Mouse (Mus musculus): ENCODE results near the gene Frmd4a. TPM values are rescaled to one million over a fixed set of nuclear protein-coding genes. Genes with fewer than 3 reads are reported as not detected.

The Frmd4a gene
- polyA plus RNA-seq, 1 experiment from 2014 or later = 39.5 TPM

GRCm38 (mm10) chr2:4167131-4167530 is 149.6 kb downstream of the Frmd4a start:
- H3K27me3 ChIP-seq = no peaks in the 10 kb centered on the region
- no peak overlapping the region for H3K4me3 ChIP-seq (replicated peaks)
- ATAC-seq (ENCODE audit: insufficient number of reproducible peaks, low FRiP score, low TSS enrichment, low read depth) = no peak
- H3K9me3 ChIP-seq (replicated peaks) = no peaks in the 10 kb centered on the region
- H3K4me2 ChIP-seq (replicated peaks) = no peak overlapping the region
- no peaks in the 10 kb centered on the region for H3K4me1 ChIP-seq
- H3K9ac ChIP-seq = no peak overlapping the region
- 82% methylated on average over 6 of the region's 6 CpGs for WGBS
- H3K36me3 ChIP-seq = 0 out of 2 replicates have a peak, but pooled peaks cover 3% of the 10 kb centered on the region
- H3K27ac ChIP-seq (replicated peaks) = no peak overlapping the region

- Histone ChIP-seq H3K9ac (no peak overlapping the region), H3K4me2 (replicated peaks) (no peak overlapping the region), H3K36me3 (0 out of 2 replicates have a peak, but pooled peaks cover 3% of the 10 kb centered on the region), H3K27ac (replicated peaks) (no peak overlapping the region), H3K27me3 (no peaks in the 10 kb centered on the region), H3K4me1 (no peaks in the 10 kb centered on the region), H3K9me3 (replicated peaks) (no peaks in the 10 kb centered on the region), H3K4me3 (replicated peaks) (no peak overlapping the region)
- ATAC-seq (ENCODE audit: insufficient number of reproducible peaks, low FRiP score, low TSS enrichment, low read depth) = no peak
- 77% methylated on average over 10 of the region's 10 CpGs for WGBS
These were observed 152.2 kb downstream of the Frmd4a start for GRCm38 (mm10) chr2:4169726-4170125.

- no peak overlapping the region for H3K4me2 ChIP-seq (replicated peaks)
- no peak overlapping the region for H3K27ac ChIP-seq (replicated peaks)
- no peaks in the 10 kb centered on the region for H3K27me3 ChIP-seq
- ATAC-seq (ENCODE audit: insufficient number of reproducible peaks, low FRiP score, low TSS enrichment, low read depth) = no peak
- H3K9ac ChIP-seq = no peak overlapping the region
- WGBS = 79% methylated on average over 4 of the region's 4 CpGs
- H3K9me3 ChIP-seq (replicated peaks) = no peaks in the 10 kb centered on the region
- H3K4me1 ChIP-seq = no peaks in the 10 kb centered on the region
- 0 out of 2 replicates have a peak, but pooled peaks cover 3% of the 10 kb centered on the region for H3K36me3 ChIP-seq
- no peak overlapping the region for H3K4me3 ChIP-seq (replicated peaks)
These were observed 152.7 kb downstream of the Frmd4a start for GRCm38 (mm10) chr2:4170189-4170588.

- no peak for ATAC-seq (ENCODE audit: insufficient number of reproducible peaks, low FRiP score, low TSS enrichment, low read depth)
- WGBS = 84% methylated on average over 8 of the region's 8 CpGs
- Histone ChIP-seq H3K27ac (replicated peaks) (no peak overlapping the region), H3K4me2 (replicated peaks) (no peak overlapping the region), H3K36me3 (no peaks in the 10 kb centered on the region), H3K4me1 (no peaks in the 10 kb centered on the region), H3K9ac (no peak overlapping the region), H3K9me3 (replicated peaks) (no peaks in the 10 kb centered on the region), H3K27me3 (no peaks in the 10 kb centered on the region), H3K4me3 (replicated peaks) (no peak overlapping the region)
These were observed 167.5 kb downstream of the Frmd4a start for GRCm38 (mm10) chr2:4184991-4185390.

- no peaks in the 10 kb centered on the region for H3K4me1 ChIP-seq
- H3K27ac ChIP-seq (replicated peaks) = no peak overlapping the region
- H3K4me3 ChIP-seq (replicated peaks) = no peak overlapping the region
- no peaks in the 10 kb centered on the region for H3K27me3 ChIP-seq
- no peak overlapping the region for H3K9ac ChIP-seq
- H3K4me2 ChIP-seq (replicated peaks) = no peak overlapping the region
- no peak for ATAC-seq (ENCODE audit: insufficient number of reproducible peaks, low FRiP score, low TSS enrichment, low read depth)
- no peaks in the 10 kb centered on the region for H3K36me3 ChIP-seq
- H3K9me3 ChIP-seq (replicated peaks) = no peaks in the 10 kb centered on the region
- WGBS = 47% methylated on average over 4 of the region's 4 CpGs
These were observed 170.0 kb downstream of the Frmd4a start for GRCm38 (mm10) chr2:4187521-4187920.

GRCm38 (mm10) chr2:4188303-4188702 is 170.8 kb downstream of the Frmd4a start:
- 45% methylated on average over 3 of the region's 3 CpGs for WGBS
- H3K9me3 ChIP-seq (replicated peaks) = no peaks in the 10 kb centered on the region
- H3K4me2 ChIP-seq (replicated peaks) = no peak overlapping the region
- no peaks in the 10 kb centered on the region for H3K4me1 ChIP-seq
- no peaks in the 10 kb centered on the region for H3K36me3 ChIP-seq
- no peaks in the 10 kb centered on the region for H3K27me3 ChIP-seq
- H3K4me3 ChIP-seq (replicated peaks) = no peak overlapping the region
- H3K27ac ChIP-seq (replicated peaks) = no peak overlapping the region
- no peak for ATAC-seq (ENCODE audit: insufficient number of reproducible peaks, low FRiP score, low TSS enrichment, low read depth)
- H3K9ac ChIP-seq = no peak overlapping the region

- H3K27me3 ChIP-seq = no peaks in the 10 kb centered on the region
- H3K4me1 ChIP-seq = no peaks in the 10 kb centered on the region
- no peak overlapping the region for H3K9ac ChIP-seq
- no peak overlapping the region for H3K4me3 ChIP-seq (replicated peaks)
- no peaks in the 10 kb centered on the region for H3K9me3 ChIP-seq (replicated peaks)
- no peak overlapping the region for H3K27ac ChIP-seq (replicated peaks)
- no peaks in the 10 kb centered on the region for H3K36me3 ChIP-seq
- WGBS = 89% methylated on average over 3 of the region's 3 CpGs
- ATAC-seq (ENCODE audit: insufficient number of reproducible peaks, low FRiP score, low TSS enrichment, low read depth) = no peak
- H3K4me2 ChIP-seq (replicated peaks) = no peak overlapping the region
These were observed 172.8 kb downstream of the Frmd4a start for GRCm38 (mm10) chr2:4190345-4190744.

GRCm38 (mm10) chr2:4190995-4191394 is 173.5 kb downstream of the Frmd4a start:
- H3K9ac ChIP-seq = no peak overlapping the region
- ATAC-seq (ENCODE audit: insufficient number of reproducible peaks, low FRiP score, low TSS enrichment, low read depth) = no peak
- H3K4me3 ChIP-seq (replicated peaks) = no peak overlapping the region
- no peaks in the 10 kb centered on the region for H3K9me3 ChIP-seq (replicated peaks)
- no peaks in the 10 kb centered on the region for H3K4me1 ChIP-seq
- no peak overlapping the region for H3K4me2 ChIP-seq (replicated peaks)
- no peaks in the 10 kb centered on the region for H3K27me3 ChIP-seq
- H3K36me3 ChIP-seq = no peaks in the 10 kb centered on the region
- H3K27ac ChIP-seq (replicated peaks) = no peak overlapping the region
- 71% methylated on average over 5 of the region's 5 CpGs for WGBS

- no peaks in the 10 kb centered on the region for H3K9me3 ChIP-seq (replicated peaks)
- no peaks in the 10 kb centered on the region for H3K4me1 ChIP-seq
- H3K4me3 ChIP-seq (replicated peaks) = no peak overlapping the region
- H3K4me2 ChIP-seq (replicated peaks) = no peak overlapping the region
- no peak for ATAC-seq (ENCODE audit: insufficient number of reproducible peaks, low FRiP score, low TSS enrichment, low read depth)
- no peak overlapping the region for H3K27ac ChIP-seq (replicated peaks)
- H3K36me3 ChIP-seq = no peaks in the 10 kb centered on the region
- H3K9ac ChIP-seq = no peak overlapping the region
- H3K27me3 ChIP-seq = no peaks in the 10 kb centered on the region
These were observed 175.7 kb downstream of the Frmd4a start for GRCm38 (mm10) chr2:4193206-4193605.

- 66% methylated on average over 9 of the region's 9 CpGs for WGBS
- Histone ChIP-seq H3K4me2 (replicated peaks) (no peak overlapping the region), H3K27ac (replicated peaks) (no peak overlapping the region), H3K36me3 (no peaks in the 10 kb centered on the region), H3K9ac (no peak overlapping the region), H3K4me1 (no peaks in the 10 kb centered on the region), H3K27me3 (no peaks in the 10 kb centered on the region), H3K9me3 (replicated peaks) (no peaks in the 10 kb centered on the region), H3K4me3 (replicated peaks) (no peak overlapping the region)
- no peak for ATAC-seq (ENCODE audit: insufficient number of reproducible peaks, low FRiP score, low TSS enrichment, low read depth)
These were observed 177.0 kb downstream of the Frmd4a start for GRCm38 (mm10) chr2:4194324-4195014.

GRCm38 (mm10) chr2:4196041-4196440 is 178.5 kb downstream of the Frmd4a start:
- Histone ChIP-seq H3K9ac (no peak overlapping the region), H3K9me3 (replicated peaks) (no peaks in the 10 kb centered on the region), H3K36me3 (no peaks in the 10 kb centered on the region), H3K27me3 (no peaks in the 10 kb centered on the region), H3K27ac (replicated peaks) (no peak overlapping the region), H3K4me3 (replicated peaks) (no peak overlapping the region), H3K4me1 (no peaks in the 10 kb centered on the region), H3K4me2 (replicated peaks) (no peak overlapping the region)
- no peak for ATAC-seq (ENCODE audit: insufficient number of reproducible peaks, low FRiP score, low TSS enrichment, low read depth)
- 71% methylated on average over 4 of the region's 4 CpGs for WGBS

GRCm38 (mm10) chr2:4209234-4209633 is 191.7 kb downstream of the Frmd4a start:
- H3K9me3 ChIP-seq (replicated peaks) = no peaks in the 10 kb centered on the region
- H3K27ac ChIP-seq (replicated peaks) = no peak overlapping the region
- WGBS = 59% methylated on average over 7 of the region's 7 CpGs
- H3K36me3 ChIP-seq = no peaks in the 10 kb centered on the region
- ATAC-seq (ENCODE audit: insufficient number of reproducible peaks, low FRiP score, low TSS enrichment, low read depth) = no peak
- no peaks in the 10 kb centered on the region for H3K27me3 ChIP-seq
- no peak overlapping the region for H3K4me2 ChIP-seq (replicated peaks)
- H3K4me3 ChIP-seq (replicated peaks) = no peak overlapping the region
- no peak overlapping the region for H3K9ac ChIP-seq
- no peaks in the 10 kb centered on the region for H3K4me1 ChIP-seq
